Mouse (Mus musculus): ENCODE results near the gene C330007P06Rik. TPM values are rescaled to one million over a fixed set of nuclear protein-coding genes. Genes with fewer than 3 reads are reported as not detected.
A peak's percentile ranks its signal among the peaks of the same experiment; 100 is the strongest.
"Not testable (repeated sequence)": the region's sequence is repeated elsewhere in the genome, so short reads cannot be mapped to it uniquely, and the experiment has no call there.

Gene C330007P06Rik
- polyA plus RNA-seq, 1 experiment from 2014 or later = 29.8 TPM

DNA sequence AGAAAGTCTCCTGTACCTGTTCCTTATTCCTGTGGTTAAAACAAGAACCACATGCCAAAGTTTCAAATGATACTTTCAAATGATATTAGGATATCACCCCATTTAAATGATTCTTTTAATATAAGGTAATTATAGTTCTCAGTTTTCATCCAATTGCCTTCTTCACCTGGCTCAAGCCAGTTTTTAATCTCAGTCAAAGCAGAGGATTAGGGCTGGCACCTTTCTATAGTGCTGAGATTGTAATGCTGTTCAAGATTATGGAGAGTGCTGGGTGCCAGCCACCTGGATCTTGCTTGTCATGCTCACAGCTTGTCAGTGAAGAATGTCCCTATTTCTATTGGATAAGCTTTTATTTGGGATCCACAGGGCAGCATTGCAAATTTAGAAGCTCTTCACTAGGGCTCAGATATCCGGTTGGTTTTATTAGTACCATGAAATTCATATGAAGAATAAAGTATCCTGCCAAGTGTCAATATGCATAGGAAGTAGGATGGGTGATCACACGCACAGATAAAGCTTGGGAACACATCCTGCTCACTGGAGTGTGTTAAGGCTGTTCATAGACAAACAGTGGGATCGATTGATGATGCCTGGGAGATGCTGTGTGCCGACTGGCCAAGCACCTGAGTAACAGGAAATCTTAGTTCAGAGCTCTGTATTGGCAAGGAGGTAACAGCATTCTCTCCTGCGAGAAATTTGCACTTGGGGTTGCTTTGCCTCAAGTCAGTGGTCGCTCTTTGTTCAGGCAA is 74.6 kb downstream of the C330007P06Rik start:
- in situ Hi-C loops (cut with MboI; ENCODE audit: low pct_unique_long_range_greater_than_20kb) = no loop called here
- no peak for TF ChIP-seq CTCF (IDR thresholded peaks at IDR 0.05)
- POLR2A ChIA-PET = interaction anchor here (1.3 kb wide), 1 partner anchor 286 kb away, joined by 4 read pairs; the partner anchor contains the start of gene Rpl39
- CTCF ChIA-PET = interaction anchor here (0.7 kb wide), 1 partner anchor 13 kb away, joined by 3 read pairs; no protein-coding TSS in a partner anchor
- no peak for ATAC-seq
- H3K27me3 ChIP-seq = peaks cover 12% of the 10 kb centered on the region
- DNase-seq (ENCODE audit: low read depth, low spot score) = no peak

DNA sequence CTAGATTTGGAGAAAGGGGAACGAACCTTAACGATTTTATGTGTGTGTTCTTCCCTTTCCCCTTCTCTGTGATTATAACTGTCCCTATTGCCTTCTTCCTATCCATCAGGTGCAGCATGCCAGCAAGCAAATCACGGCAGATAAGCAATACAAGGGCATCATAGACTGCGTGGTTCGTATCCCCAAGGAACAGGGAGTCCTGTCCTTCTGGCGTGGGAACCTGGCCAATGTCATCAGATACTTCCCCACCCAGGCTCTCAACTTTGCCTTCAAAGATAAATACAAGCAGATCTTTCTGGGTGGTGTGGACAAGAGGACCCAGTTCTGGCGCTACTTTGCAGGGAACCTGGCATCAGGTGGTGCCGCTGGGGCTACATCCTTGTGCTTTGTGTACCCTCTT is 77.2 kb downstream of the C330007P06Rik start:
- DNase-seq (ENCODE audit: low read depth, low spot score); ATAC-seq; H3K27me3 ChIP-seq; in situ Hi-C loops (cut with MboI; ENCODE audit: low pct_unique_long_range_greater_than_20kb): not testable (repeated sequence)
- ChIA-PET CTCF (interaction anchor here (2.1 kb wide), 1 partner anchor 33 kb away, joined by 7 read pairs; no protein-coding TSS in a partner anchor), POLR2A (interaction anchor here (1.9 kb wide), 1 partner anchor 9 kb away, joined by 5 read pairs; no protein-coding TSS in a partner anchor)

DNA sequence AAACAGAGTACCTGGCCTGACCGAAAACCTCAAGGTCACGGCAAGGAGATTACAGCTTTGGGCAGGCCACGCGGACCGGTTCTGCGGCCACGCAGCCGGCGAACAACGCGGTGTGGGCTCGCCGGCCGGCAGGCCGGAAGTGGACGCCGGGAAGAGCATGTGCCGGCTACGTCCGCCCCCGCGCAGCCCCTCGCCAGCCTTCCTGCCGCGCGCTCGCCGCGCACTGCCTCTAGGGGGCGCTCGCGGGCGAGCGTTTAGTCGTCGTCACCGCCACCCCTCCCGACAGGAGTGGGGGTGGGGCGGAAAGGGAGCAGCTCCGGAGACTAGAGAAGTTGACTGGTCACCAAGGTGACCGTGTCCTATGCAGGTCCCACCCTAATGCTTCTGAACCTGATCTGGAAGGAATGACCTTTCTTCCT is 77.7 kb downstream of the C330007P06Rik start:
- CTCF ChIA-PET = interaction anchor here (1.1 to 2.1 kb wide), 2 partner anchors 33 to 37 kb away, joined by 3 to 7 read pairs; no protein-coding TSS in a partner anchor

DNA sequence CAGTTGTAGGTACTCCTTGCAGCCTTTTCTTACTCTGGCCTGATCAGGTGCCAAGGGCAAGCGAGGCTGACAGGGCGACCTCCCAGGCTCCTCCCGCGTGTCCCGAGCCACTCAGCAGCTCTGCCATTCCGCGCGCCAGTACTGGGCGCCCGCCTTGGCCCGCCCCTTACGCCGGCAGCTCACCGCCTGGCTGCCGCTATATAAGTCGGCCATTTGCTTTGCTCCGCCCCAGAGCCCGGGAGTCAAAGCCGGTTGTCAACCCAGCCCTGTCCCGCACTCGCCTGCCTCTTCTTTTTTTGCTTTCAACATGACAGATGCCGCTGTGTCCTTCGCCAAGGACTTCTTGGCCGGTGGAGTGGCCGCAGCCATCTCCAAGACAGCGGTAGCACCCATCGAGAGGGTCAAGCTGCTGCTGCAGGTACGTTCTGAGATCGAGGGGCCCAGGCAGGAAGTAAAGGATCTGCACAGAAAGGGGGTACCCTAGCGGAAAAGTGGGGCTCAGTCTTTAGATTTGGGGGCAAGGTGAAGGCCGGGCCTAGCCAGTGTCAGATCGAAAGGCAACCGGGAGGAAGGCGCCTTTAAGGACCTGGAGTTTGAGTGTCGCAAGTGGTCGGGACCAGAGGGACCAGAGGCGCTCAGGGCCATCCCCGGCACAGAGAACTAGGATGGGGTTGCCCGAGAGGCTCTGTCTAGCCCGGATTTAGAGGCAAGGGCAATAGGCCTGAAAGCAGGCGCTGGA is 78.3 kb downstream of the C330007P06Rik start, which contains the start of gene Slc25a5:
Gene Slc25a5 (plus strand): TSS at position 228 of the 739 bp plus-strand sequence.
- peak; percentile 95 for ATAC-seq
- DNase-seq (ENCODE audit: low read depth, low spot score) = no peak
- ChIA-PET CTCF (interaction anchor here (0.7 to 2.1 kb wide), 3 partner anchors 22 to 36 kb away, joined by 3 to 7 read pairs (median 3); no protein-coding TSS in a partner anchor), POLR2A (no interaction called here)
- in situ Hi-C loops (cut with MboI; ENCODE audit: low pct_unique_long_range_greater_than_20kb) = no loop called here
- H3K27me3 ChIP-seq = no peaks in the 10 kb centered on the region
- TF ChIP-seq CTCF (IDR thresholded peaks at IDR 0.05) = no peak

More for the DNA sequence above, 77.7 kb downstream of the C330007P06Rik start:
- POLR2A ChIA-PET = interaction anchor here (1.9 kb wide), 1 partner anchor 10 kb away, joined by 5 read pairs; no protein-coding TSS in a partner anchor
- no peak for TF ChIP-seq CTCF (IDR thresholded peaks at IDR 0.05)
- in situ Hi-C loops (cut with MboI; ENCODE audit: low pct_unique_long_range_greater_than_20kb) = no loop called here
- no peaks in the 10 kb centered on the region for H3K27me3 ChIP-seq
- peak; percentile 82 for ATAC-seq
- DNase-seq (ENCODE audit: low read depth, low spot score) = no peak

DNA sequence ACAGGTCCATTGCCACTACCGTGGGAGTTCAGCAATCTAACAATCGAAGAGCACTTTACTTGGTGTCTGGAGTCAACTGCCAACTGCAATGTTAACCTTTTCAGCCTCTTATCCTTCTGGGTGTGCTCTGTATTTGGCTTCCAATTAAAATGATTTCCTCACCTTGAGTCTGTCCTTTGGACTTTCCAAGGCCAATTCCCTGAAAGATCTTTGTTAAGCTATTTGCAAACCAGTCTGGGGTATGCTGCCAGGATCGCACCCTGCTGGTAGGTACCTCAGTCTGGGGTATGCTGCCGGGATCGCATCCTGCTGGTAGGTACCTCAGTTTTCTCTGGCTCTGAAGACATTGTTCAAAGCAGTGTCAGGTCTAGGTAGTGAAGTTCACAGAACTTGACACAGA is 79.3 kb downstream of the C330007P06Rik start:
- no peak for DNase-seq (ENCODE audit: low read depth, low spot score)
- in situ Hi-C loops (cut with MboI; ENCODE audit: low pct_unique_long_range_greater_than_20kb) = no loop called here
- ChIA-PET CTCF (no interaction called here), POLR2A (no interaction called here)
- TF ChIP-seq CTCF (IDR thresholded peaks at IDR 0.05) = no peak
- no peak for ATAC-seq
- no peaks in the 10 kb centered on the region for H3K27me3 ChIP-seq

DNA sequence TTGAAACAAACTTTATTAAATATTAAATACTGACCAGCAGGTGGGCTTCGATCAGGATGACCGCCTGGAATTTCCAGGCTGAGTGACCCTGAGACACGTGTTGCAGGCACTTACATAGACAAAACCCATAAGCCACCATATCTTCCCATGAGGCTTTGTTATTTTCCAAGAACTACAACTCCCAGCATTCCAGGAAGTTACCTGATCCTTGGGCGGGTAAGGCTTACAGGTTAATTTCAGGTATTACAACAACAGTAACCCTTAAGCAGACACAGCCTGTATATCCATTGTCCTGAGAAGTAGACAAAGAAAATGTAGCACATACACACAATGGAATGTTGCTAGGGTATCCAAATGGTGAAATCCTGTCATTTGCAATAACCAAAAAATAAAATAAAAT is 84.6 kb downstream of the C330007P06Rik start:
- no peak for ATAC-seq
- CTCF ChIA-PET = no interaction called here
- H3K27me3 ChIP-seq = no peaks in the 10 kb centered on the region

DNA sequence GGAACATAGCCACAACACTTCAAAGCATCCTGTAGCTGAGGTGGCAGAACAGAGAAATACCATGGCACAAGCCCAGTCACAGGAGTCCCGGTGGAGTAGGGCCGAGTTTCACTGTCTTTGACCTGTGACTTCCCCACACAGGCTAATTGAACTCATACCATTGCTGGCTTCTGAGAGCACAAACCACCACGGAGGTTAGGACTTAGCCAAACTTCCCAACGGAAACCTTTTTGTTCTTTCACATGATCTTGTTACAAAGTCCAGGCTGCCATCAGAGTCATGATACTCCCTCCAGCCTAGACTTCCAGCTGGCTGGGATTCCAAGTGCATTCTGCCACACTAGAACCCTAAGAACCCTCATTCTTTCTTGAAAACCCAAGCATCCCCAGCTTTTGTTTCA is 96.2 kb downstream of the C330007P06Rik start:
- ChIA-PET CTCF (interaction anchor here (1.4 to 2.1 kb wide), 2 partner anchors 17 to 19 kb away, joined by 3 to 7 read pairs; no protein-coding TSS in a partner anchor), POLR2A (no interaction called here)
- DNase-seq (ENCODE audit: low read depth, low spot score) (no peak), ATAC-seq (no peak)
- in situ Hi-C loops (cut with MboI; ENCODE audit: low pct_unique_long_range_greater_than_20kb) = no loop called here
- peaks cover 43% of the 10 kb centered on the region for H3K27me3 ChIP-seq
- TF ChIP-seq CTCF (IDR thresholded peaks at IDR 0.05) = no peak

More for the DNA sequence above, 84.6 kb downstream of the C330007P06Rik start:
- no peak for DNase-seq (ENCODE audit: low read depth, low spot score)
- in situ Hi-C loops (cut with MboI; ENCODE audit: low pct_unique_long_range_greater_than_20kb) = no loop called here
- no peak for TF ChIP-seq CTCF (IDR thresholded peaks at IDR 0.05)
- POLR2A ChIA-PET = no interaction called here

DNA sequence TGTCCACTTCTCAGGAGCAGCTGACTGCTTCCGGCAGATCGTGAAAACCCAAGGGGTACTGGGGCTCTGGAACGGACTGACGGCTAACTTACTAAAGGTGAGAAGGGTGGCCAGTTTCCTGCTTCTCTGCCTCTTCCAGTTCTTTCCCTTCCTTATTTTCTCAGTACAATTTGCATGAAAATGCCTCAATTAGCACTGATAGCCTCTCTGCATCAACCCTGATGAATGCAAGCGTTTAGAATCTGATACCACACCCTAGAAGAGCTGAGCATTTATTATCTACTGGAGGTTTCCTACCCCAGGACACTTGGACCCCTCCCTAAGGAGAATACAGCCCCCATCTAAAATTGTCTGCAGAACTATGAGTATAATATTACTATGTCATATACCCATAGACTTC is 98.4 kb downstream of the C330007P06Rik start:
- in situ Hi-C loops (cut with MboI; ENCODE audit: low pct_unique_long_range_greater_than_20kb) = no loop called here
- POLR2A ChIA-PET = no interaction called here

More for the DNA sequence above, 98.4 kb downstream of the C330007P06Rik start:
- H3K27me3 ChIP-seq = peaks cover 39% of the 10 kb centered on the region
- DNase-seq (ENCODE audit: low read depth, low spot score) = no peak
- CTCF ChIA-PET = no interaction called here
- ATAC-seq = no peak
- TF ChIP-seq CTCF (IDR thresholded peaks at IDR 0.05) = no peak

Other genes starting within 250 kb of the C330007P06Rik start
- 2.5 TPM for gene Akap17b, start 228.7 kb downstream of the C330007P06Rik start, polyA plus RNA-seq (2021)
- gene Slc25a43, start 130.5 kb downstream of the C330007P06Rik start, polyA plus RNA-seq (2021) = 0.06 TPM
- gene Slc25a5, start 78.5 kb downstream of the C330007P06Rik start, polyA plus RNA-seq (2021) = 1,052 TPM
- gene Ube2a, start 211 bp downstream of the C330007P06Rik start, polyA plus RNA-seq (2021) = 89.0 TPM
- gene Nkrf, start 28.8 kb upstream of the C330007P06Rik start, polyA plus RNA-seq (2021) = 8.4 TPM
- gene Sept6, start 117.7 kb upstream of the C330007P06Rik start, polyA plus RNA-seq (2021) = 10.8 TPM
- not detected for gene Sowahd, start 174.7 kb upstream of the C330007P06Rik start, polyA plus RNA-seq (2021)
- 1,195 TPM for gene Rpl39, start 211.3 kb upstream of the C330007P06Rik start, polyA plus RNA-seq (2021)
- gene Upf3b, start 236.2 kb upstream of the C330007P06Rik start, polyA plus RNA-seq (2021) = 36.6 TPM